Mouse (Mus musculus) frontal cortex, adult (tissue): ENCODE results near the gene Aprt.
A peak's percentile ranks its signal among the peaks of the same experiment; 100 is the strongest.

ENCODE experiments used
- ATAC-seq: cut with Nextera tagmentation; 2 replicates; pipeline ENCODE4 v1.9.2; 2017; ENCODE audit warnings: mild to moderate bottlenecking, moderate library complexity, mixed read lengths; ENCODE audit not compliant: low TSS enrichment

The Aprt gene

GRCm38 (mm10) chr8:122576648-122577022 is at the start of gene Aprt:
Gene Aprt, minus strand, starts transcription at chr8:122576909.
- ATAC-seq, result peak; percentile 92

- no peak for ATAC-seq
These were observed 49.1 kb upstream of the Aprt start for GRCm38 (mm10) chr8:122625811-122626210.

GRCm38 (mm10) chr8:122624653-122625052 is 47.9 kb upstream of the Aprt start:
- no peak for ATAC-seq

GRCm38 (mm10) chr8:122623844-122624642 is 47.3 kb upstream of the Aprt start:
- ATAC-seq, result no peak

- no peak for ATAC-seq
These were observed 46.0 kb upstream of the Aprt start, which contains the start of gene Pabpn1l for GRCm38 (mm10) chr8:122622727-122623126. Gene Pabpn1l, minus strand, starts transcription at chr8:122622739.

GRCm38 (mm10) chr8:122620446-122620845 is 43.7 kb upstream of the Aprt start:
- no peak for ATAC-seq

GRCm38 (mm10) chr8:122618660-122619378 is 42.1 kb upstream of the Aprt start:
- ATAC-seq, result no peak

- peak; percentile 53; the same call in 1 of the 2 replicates for ATAC-seq
These were observed 41.3 kb upstream of the Aprt start for GRCm38 (mm10) chr8:122617947-122618546.

- ATAC-seq, result no peak
These were observed 39.6 kb upstream of the Aprt start for GRCm38 (mm10) chr8:122616181-122616905.

- ATAC-seq, result peak; percentile 97
These were observed 34.8 kb upstream of the Aprt start, which contains the start of the genes Galns and Trappc2l for GRCm38 (mm10) chr8:122611295-122612133. Gene Galns, minus strand, starts transcription at chr8:122611463. Gene Trappc2l, plus strand, starts transcription at chr8:122611640.

- no peak for ATAC-seq
These were observed 34.0 kb upstream of the Aprt start for GRCm38 (mm10) chr8:122610612-122611277.

- ATAC-seq, result no peak
These were observed 33.5 kb upstream of the Aprt start for GRCm38 (mm10) chr8:122610209-122610608.

GRCm38 (mm10) chr8:122606810-122607209 is 30.1 kb upstream of the Aprt start:
- ATAC-seq, result no peak

GRCm38 (mm10) chr8:122605367-122605766 is 28.7 kb upstream of the Aprt start:
- ATAC-seq, result peak; percentile 80; the same call in 1 of the 2 replicates

GRCm38 (mm10) chr8:122604640-122605039 is 27.9 kb upstream of the Aprt start:
- ATAC-seq, result no peak

- no peak for ATAC-seq
These were observed 24.0 kb upstream of the Aprt start for GRCm38 (mm10) chr8:122600666-122601065.

GRCm38 (mm10) chr8:122596031-122596430 is 19.3 kb upstream of the Aprt start:
- no peak for ATAC-seq

GRCm38 (mm10) chr8:122593783-122594507 is 17.2 kb upstream of the Aprt start:
- no peak for ATAC-seq

GRCm38 (mm10) chr8:122593240-122593639 is 16.5 kb upstream of the Aprt start:
- no peak for ATAC-seq

- no peak for ATAC-seq
These were observed 10.0 kb upstream of the Aprt start for GRCm38 (mm10) chr8:122586749-122587148.
